Mouse (Mus musculus): Measurements from ENCODE around the gene Ogfod1. TPM values are rescaled to one million over a fixed set of nuclear protein-coding genes. Genes with fewer than 3 reads are reported as not detected.

The Ogfod1 gene
- total and polyA plus RNA-seq, 3 experiments: 16.6 to 31.9 (median 26.9) TPM

- Histone ChIP-seq H3K4me3 (replicated peaks in 1 of 3; ENCODE audit: low read depth in 2 of 3, low read length in 2 of 3, poor library complexity in 1 of 3) (no peak overlapping the region), H3K4me1 (ENCODE audit: control insufficient read depth in 1 of 2, insufficient read depth in 2 of 2) (no peaks in the 10 kb centered on the region), H3K79me2 (replicated peaks; ENCODE audit: control insufficient read depth, extremely low read depth, insufficient read depth, poor library complexity, severe bottlenecking) (no peaks in the 10 kb centered on the region), H3K27ac (ENCODE audit: insufficient read depth, low read depth) (no peak overlapping the region), H3K9ac (ENCODE audit: insufficient read depth, low read depth) (no peak overlapping the region), H3K27me3 (replicated peaks) (no peaks in the 10 kb centered on the region), H3K9me3 (replicated peaks; ENCODE audit: low read length) (no peaks in the 10 kb centered on the region), H3K36me3 (replicated peaks in 1 of 2; ENCODE audit: control insufficient read depth in 1 of 2, insufficient read depth in 1 of 2, low read length in 1 of 2) (peaks cover 72 to 83% of the 10 kb centered on the region in 2 experiments), H3K4me2 (ENCODE audit: insufficient read depth, low read depth, poor library complexity, severe bottlenecking) (no peak overlapping the region)
- in situ Hi-C loops (cut with MboI; ENCODE audit: low pct_ligation_motif_present, low pct_unique_long_range_greater_than_20kb, low sequenced_read_pairs) (no loop called here), dilution Hi-C loops (cut with MboI; ENCODE audit: extremely low pct_ligation_motif_present, extremely low pct_unique_long_range_greater_than_20kb, low sequenced_read_pairs) (no loop called here)
- TF ChIP-seq HCFC1 (IDR thresholded peaks at IDR 0.05; ENCODE audit: low read depth, low read length) (no peak), UBTF (IDR thresholded peaks at IDR 0.05; ENCODE audit: low read depth, low read length) (no peak), PAX5 (IDR thresholded peaks at IDR 0.05; ENCODE audit: low read length) (no peak), MAFK (IDR thresholded peaks at IDR 0.05; ENCODE audit: insufficient replicate concordance, low read length) (no peak), POLR2AphosphoS2 (IDR thresholded peaks at IDR 0.05; ENCODE audit: low read depth, low read length) (no peak), RCOR1 (conservative IDR thresholded peaks at IDR 0.05; ENCODE audit: low read depth, low read length) (no peak), NRF1 (IDR thresholded peaks at IDR 0.05; ENCODE audit: low read depth, low read length) (no peak), RAD21 (IDR thresholded peaks at IDR 0.05; ENCODE audit: low read depth, low read length) (no peak)
- no peak for DNase-seq (ENCODE audit: extremely low read depth)
These were observed 13.1 kb upstream of the Ogfod1 start for GRCm38 (mm10) chr8:94023916-94024315.

- Histone ChIP-seq H3K36me3 (replicated peaks in 1 of 2; ENCODE audit: control insufficient read depth in 1 of 2, insufficient read depth in 1 of 2, low read length in 1 of 2) (peaks cover 49 to 72% of the 10 kb centered on the region in 2 experiments), H3K9ac (ENCODE audit: insufficient read depth, low read depth) (no peak overlapping the region), H3K27ac (ENCODE audit: insufficient read depth, low read depth) (no peak overlapping the region), H3K9me3 (replicated peaks; ENCODE audit: low read length) (no peaks in the 10 kb centered on the region), H3K27me3 (replicated peaks) (no peaks in the 10 kb centered on the region), H3K4me2 (ENCODE audit: insufficient read depth, low read depth, poor library complexity, severe bottlenecking) (no peak overlapping the region), H3K4me3 (replicated peaks in 1 of 3; ENCODE audit: low read depth in 2 of 3, low read length in 2 of 3, poor library complexity in 1 of 3) (no peak overlapping the region), H3K79me2 (replicated peaks; ENCODE audit: control insufficient read depth, extremely low read depth, insufficient read depth, poor library complexity, severe bottlenecking) (peaks cover 41% of the 10 kb centered on the region), H3K4me1 (ENCODE audit: control insufficient read depth in 1 of 2, insufficient read depth in 2 of 2) (peaks cover 5 to 24% of the 10 kb centered on the region in 2 experiments; a peak in 3 of 4 replicates)
- DNase-seq (ENCODE audit: extremely low read depth): no peak
- dilution Hi-C loops (cut with MboI; ENCODE audit: extremely low pct_ligation_motif_present, extremely low pct_unique_long_range_greater_than_20kb, low sequenced_read_pairs) (no loop called here), in situ Hi-C loops (cut with MboI; ENCODE audit: low pct_ligation_motif_present, low pct_unique_long_range_greater_than_20kb, low sequenced_read_pairs) (no loop called here)
- no peak for TF ChIP-seq MXI1 (IDR thresholded peaks at IDR 0.05; ENCODE audit: low read depth, low read length)
- no peak for TF ChIP-seq TBP (conservative IDR thresholded peaks at IDR 0.05; ENCODE audit: low read depth, low read length)
- no peak for TF ChIP-seq MAZ (IDR thresholded peaks at IDR 0.05; ENCODE audit: low read depth, low read length)
- no peak for TF ChIP-seq IRF4 (IDR thresholded peaks at IDR 0.05; ENCODE audit: low read depth, low read length)
- no peak for TF ChIP-seq POLR2A (IDR thresholded peaks at IDR 0.05; ENCODE audit: low read depth, low read length)
- TF ChIP-seq HCFC1 (IDR thresholded peaks at IDR 0.05; ENCODE audit: low read depth, low read length): no peak
- TF ChIP-seq ELF1 (IDR thresholded peaks at IDR 0.05; ENCODE audit: low read depth, low read length): no peak
- no peak for TF ChIP-seq CHD2 (IDR thresholded peaks at IDR 0.05; ENCODE audit: low read length)
- no peak for TF ChIP-seq RAD21 (IDR thresholded peaks at IDR 0.05; ENCODE audit: low read depth, low read length)
These were observed 7.3 kb upstream of the Ogfod1 start for GRCm38 (mm10) chr8:94029701-94030100.
